Mouse (Mus musculus): Measurements from ENCODE around the gene Slc1a5.
A peak's percentile ranks its signal among the peaks of the same experiment; 100 is the strongest.

DNA sequence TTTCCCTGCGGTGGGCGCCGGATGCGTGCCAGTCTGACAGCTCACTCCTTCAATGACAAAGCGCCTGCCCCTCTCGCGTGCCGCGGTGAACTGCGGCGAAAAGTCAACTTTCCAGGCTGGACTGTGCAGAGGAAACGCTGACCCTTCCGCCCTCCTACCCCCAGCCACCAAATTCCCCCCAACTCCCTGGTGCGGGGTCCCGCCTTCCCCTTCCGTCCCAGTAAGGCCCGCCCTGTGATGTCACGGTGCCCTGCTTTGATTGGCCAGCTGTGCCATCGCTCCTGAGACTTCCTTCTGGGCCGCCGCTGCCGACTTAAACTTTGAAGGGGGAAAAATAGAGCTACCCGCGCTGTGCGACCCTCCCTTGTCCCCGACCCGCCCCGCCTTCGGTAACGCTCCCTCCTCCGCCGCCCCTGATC, 61.5 kb downstream of the Slc1a5 start, which contains the start of gene Prkd2:
- TF ChIP-seq CTCF (conservative IDR thresholded peaks at IDR 0.05; ENCODE audit: insufficient read depth, insufficient read length, low read depth, low read length) (no peak), POLR2A (IDR thresholded peaks at IDR 0.05; ENCODE audit: low read depth, low read length) (peak; percentile 52)

Data from kidney, adult 2 months (tissue).